Mouse (Mus musculus): ENCODE measurements around the gene Wdr45b.
"Not testable (repeated sequence)": the region's sequence is repeated elsewhere in the genome, so short reads cannot be mapped to it uniquely, and the experiment has no call there.

Gene Wdr45b

DNA sequence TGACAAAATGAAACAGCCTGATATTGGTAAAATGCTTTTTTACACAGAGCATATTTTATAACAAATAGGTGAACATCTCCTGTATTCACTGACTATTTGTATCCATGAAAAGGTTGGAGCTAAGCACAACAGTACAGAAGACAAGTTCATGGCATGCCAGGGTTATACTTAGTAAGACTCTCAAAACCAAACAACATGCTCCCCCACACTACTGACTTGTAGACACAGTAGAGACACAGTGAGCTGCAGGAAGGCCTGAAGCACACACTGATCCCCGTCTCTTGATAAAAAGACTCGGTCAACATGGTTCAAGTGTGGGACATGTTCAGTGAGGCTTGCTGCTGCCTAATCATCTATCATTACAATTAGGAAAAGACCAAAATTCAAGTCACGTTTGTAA is 22.6 kb downstream of the Wdr45b start:
- in situ Hi-C loops (cut with MboI; ENCODE audit: unreplicated experiment in 2 of 2), result no loop called here

GRCm38 (mm10) chr11:121328619-121329018 is 25.6 kb downstream of the Wdr45b start:
- in situ Hi-C loops (cut with MboI; ENCODE audit: unreplicated experiment in 2 of 2), result no loop called here

- in situ Hi-C loops (cut with MboI; ENCODE audit: unreplicated experiment in 2 of 2), result no loop called here
Observed at GRCm38 (mm10) chr11:121328206-121328605, 26.0 kb downstream of the Wdr45b start.

- in situ Hi-C loops (cut with MboI; ENCODE audit: unreplicated experiment in 2 of 2), result no loop called here
Observed at GRCm38 (mm10) chr11:121326681-121327080, 27.6 kb downstream of the Wdr45b start.

DNA sequence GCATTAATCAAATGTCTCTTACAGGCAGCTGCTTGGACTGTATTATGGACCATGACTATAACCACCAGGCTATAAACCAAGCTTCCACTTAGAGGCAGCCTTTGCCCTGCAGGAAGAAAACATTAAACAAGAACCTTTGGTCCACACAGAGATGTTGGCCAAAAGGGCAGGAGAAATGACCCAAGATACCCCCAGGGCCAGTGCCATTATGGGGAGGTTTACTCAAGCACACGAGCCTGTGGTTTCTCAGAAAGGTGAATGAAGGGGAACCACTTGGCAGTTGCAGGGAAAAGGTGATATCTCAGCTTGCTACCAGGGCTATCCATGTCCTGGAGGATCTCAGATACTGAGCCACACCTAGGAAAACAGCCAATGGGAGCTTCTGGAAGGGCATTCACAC is 28.2 kb downstream of the Wdr45b start:
- in situ Hi-C loops (cut with MboI; ENCODE audit: unreplicated experiment in 2 of 2), result no loop called here

- in situ Hi-C loops (cut with MboI; ENCODE audit: unreplicated experiment in 2 of 2), result not testable (repeated sequence)
Observed at GRCm38 (mm10) chr11:121307712-121308111, 46.5 kb downstream of the Wdr45b start.

DNA sequence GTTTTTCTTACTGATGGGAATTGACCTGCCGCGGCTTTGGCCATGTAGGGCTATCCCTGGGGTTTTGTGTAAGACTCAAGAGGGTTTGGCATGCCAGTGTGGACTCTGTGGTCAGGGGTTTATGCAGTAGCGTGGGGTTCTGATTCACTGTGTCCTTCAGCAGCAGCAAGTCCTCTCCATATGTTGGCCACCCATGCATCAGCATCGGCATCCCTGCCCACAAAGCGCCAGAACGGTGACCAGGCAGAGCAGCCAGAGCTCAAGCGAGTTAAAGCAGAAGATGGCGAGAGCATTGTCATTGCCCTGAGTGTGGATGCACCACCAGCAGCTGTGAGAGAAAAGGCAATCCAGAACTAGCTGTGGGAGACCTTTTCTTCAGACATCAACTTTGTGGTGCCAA is 47.6 kb downstream of the Wdr45b start:
- in situ Hi-C loops (cut with MboI; ENCODE audit: unreplicated experiment in 2 of 2), result no loop called here

GRCm38 (mm10) chr11:121305371-121305770 is 48.9 kb downstream of the Wdr45b start:
- in situ Hi-C loops (cut with MboI; ENCODE audit: unreplicated experiment in 2 of 2), result no loop called here

GRCm38 (mm10) chr11:121300265-121300664 is 54.0 kb downstream of the Wdr45b start:
- in situ Hi-C loops (cut with MboI; ENCODE audit: unreplicated experiment in 2 of 2), result no loop called here

GRCm38 (mm10) chr11:121298493-121298892 is 55.8 kb downstream of the Wdr45b start:
- in situ Hi-C loops (cut with MboI; ENCODE audit: unreplicated experiment in 2 of 2), result no loop called here

DNA sequence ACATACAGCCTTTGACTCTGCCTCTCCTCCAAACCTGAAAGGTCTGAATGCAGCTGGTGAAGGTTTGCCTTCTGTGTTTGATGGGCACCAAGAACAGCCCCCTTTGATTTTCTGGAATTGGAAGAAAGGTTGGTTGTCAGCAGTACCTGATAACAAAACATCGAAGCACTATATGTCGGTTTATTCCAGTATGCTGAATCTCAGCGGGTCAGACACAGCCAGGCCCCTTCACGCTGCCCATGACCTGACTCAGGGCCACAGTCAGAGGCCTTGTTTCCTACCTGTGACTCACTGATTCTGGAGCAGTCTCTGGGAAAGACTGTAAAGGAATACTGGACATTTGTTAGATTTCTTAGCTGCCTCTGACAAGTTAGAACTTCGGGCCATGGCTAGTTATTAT is 59.5 kb downstream of the Wdr45b start:
- in situ Hi-C loops (cut with MboI; ENCODE audit: unreplicated experiment in 2 of 2), result no loop called here

- in situ Hi-C loops (cut with MboI; ENCODE audit: unreplicated experiment in 2 of 2), result no loop called here
Observed at GRCm38 (mm10) chr11:121289859-121290258, 64.4 kb downstream of the Wdr45b start.

- in situ Hi-C loops (cut with MboI; ENCODE audit: unreplicated experiment in 2 of 2), result no loop called here
Observed at GRCm38 (mm10) chr11:121282911-121283310, 71.3 kb downstream of the Wdr45b start.

- in situ Hi-C loops (cut with MboI; ENCODE audit: unreplicated experiment in 2 of 2), result no loop called here
Observed at GRCm38 (mm10) chr11:121278011-121278410, 76.2 kb downstream of the Wdr45b start.

DNA sequence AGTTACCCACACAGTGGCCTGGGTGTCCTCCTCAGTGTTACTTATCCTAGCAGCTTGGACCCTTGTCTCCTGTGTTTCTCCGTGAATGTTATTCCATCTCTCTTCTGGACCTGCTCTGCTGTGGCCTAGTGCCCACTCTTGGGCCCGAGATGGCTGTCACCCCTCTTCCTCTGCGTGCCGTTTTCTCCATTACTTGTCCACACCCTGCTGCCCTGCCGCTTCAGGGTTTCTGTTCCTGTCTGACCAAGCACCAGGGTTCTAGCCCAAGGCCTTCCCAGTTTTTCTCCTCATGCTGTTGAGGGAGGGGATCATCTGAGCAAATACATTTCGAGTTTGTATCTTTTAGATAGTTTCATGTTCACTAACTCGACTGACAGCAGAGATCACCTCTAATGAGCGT is 76.7 kb downstream of the Wdr45b start:
- in situ Hi-C loops (cut with MboI; ENCODE audit: unreplicated experiment in 2 of 2), result no loop called here
